Mouse (Mus musculus) brown adipose tissue, adult 24 weeks (tissue): ENCODE measurements around the gene Gm19684. TPM values are rescaled to one million over a fixed set of nuclear protein-coding genes. Genes with fewer than 3 reads are reported as not detected.
"Not testable (repeated sequence)": the region's sequence is repeated elsewhere in the genome, so short reads cannot be mapped to it uniquely, and the experiment has no call there.

Experiments
- H3K27ac ChIP-seq: fragments of 200-500 bp; replicated peaks from 2 replicates; pipeline ENCODE4 v1.5.1; 2012; ENCODE audit warnings: low read depth, mild to moderate bottlenecking, low read length
- H3K4me1 ChIP-seq: fragments of 200-500 bp; 2 replicates; pipeline ENCODE4 v1.6.1; 2012; ENCODE audit warnings: low read length, mixed read lengths; ENCODE audit not compliant: control insufficient read depth, insufficient read depth, insufficient read length
- H3K4me3 ChIP-seq: fragments of 200-500 bp; 2 replicates; pipeline ENCODE4 v1.5.1; 2012; ENCODE audit warnings: low read depth, mild to moderate bottlenecking, low read length, moderate library complexity; ENCODE audit not compliant: insufficient read depth
- polyA plus RNA-seq: library from polyadenylated mRNA; stranded (reverse); fragments of >200 nt; gene quantifications from 2 replicates; pipeline ENCODE4 v1.2.4, GENCODE M21; 2012; ENCODE audit not compliant: missing spikeins, insufficient read depth, insufficient read length

The Gm19684 gene
- not detected in 2 replicates for polyA plus RNA-seq

GRCm38 (mm10) chr17:36121352-36122020 lies at the start of gene Gm19684:
TSS of gene Gm19684 (plus strand) at chr17:36121678.
- not testable (repeated sequence) for H3K4me1 ChIP-seq
- Histone ChIP-seq H3K27ac (peak within 1 kb of the TSS; percentile 75), H3K4me3 (peak within 1 kb of the TSS; percentile 66)

GRCm38 (mm10) chr17:36081901-36082300 lies 39.6 kb upstream of the Gm19684 start:
- H3K27ac ChIP-seq, H3K4me3 ChIP-seq, H3K4me1 ChIP-seq: not testable (repeated sequence)

- not testable (repeated sequence) for H3K4me1 ChIP-seq, H3K27ac ChIP-seq
- H3K4me3 ChIP-seq: peak overlapping the region; percentile 46; the same call in 1 of the 2 replicates
These were observed 38.8 kb upstream of the Gm19684 start for GRCm38 (mm10) chr17:36082519-36083232.

- no peaks in the 10 kb centered on the region; the same call in 1 of the 2 replicates for H3K4me1 ChIP-seq
- no peak overlapping the region for H3K27ac ChIP-seq
- H3K4me3 ChIP-seq: peak overlapping the region; percentile 87
These were observed 38.1 kb upstream of the Gm19684 start for GRCm38 (mm10) chr17:36083266-36083869.

- H3K4me1 ChIP-seq: no peaks in the 10 kb centered on the region; the same call in 1 of the 2 replicates
- H3K4me3 ChIP-seq: peak overlapping the region; percentile 87
- H3K27ac ChIP-seq: no peak overlapping the region
These were observed 37.5 kb upstream of the Gm19684 start for GRCm38 (mm10) chr17:36083870-36084451.

- H3K4me3 ChIP-seq, H3K27ac ChIP-seq, H3K4me1 ChIP-seq: not testable (repeated sequence)
These were observed 35.5 kb upstream of the Gm19684 start for GRCm38 (mm10) chr17:36085976-36086375.

GRCm38 (mm10) chr17:36091933-36092332 lies 29.5 kb upstream of the Gm19684 start:
- H3K27ac ChIP-seq, H3K4me3 ChIP-seq, H3K4me1 ChIP-seq: not testable (repeated sequence)

GRCm38 (mm10) chr17:36092520-36092919 lies 29.0 kb upstream of the Gm19684 start:
- H3K27ac ChIP-seq, H3K4me3 ChIP-seq, H3K4me1 ChIP-seq: not testable (repeated sequence)

GRCm38 (mm10) chr17:36093936-36094335 lies 27.5 kb upstream of the Gm19684 start:
- Histone ChIP-seq H3K27ac (no peak overlapping the region), H3K4me1 (no peaks in the 10 kb centered on the region), H3K4me3 (no peak overlapping the region)

GRCm38 (mm10) chr17:36099603-36100002 lies 21.9 kb upstream of the Gm19684 start:
- not testable (repeated sequence) for H3K27ac ChIP-seq, H3K4me1 ChIP-seq, H3K4me3 ChIP-seq

- not testable (repeated sequence) for H3K4me1 ChIP-seq, H3K4me3 ChIP-seq, H3K27ac ChIP-seq
These were observed 19.4 kb upstream of the Gm19684 start for GRCm38 (mm10) chr17:36102091-36102490.

- H3K27ac ChIP-seq, H3K4me3 ChIP-seq, H3K4me1 ChIP-seq: not testable (repeated sequence)
These were observed 11.3 kb upstream of the Gm19684 start for GRCm38 (mm10) chr17:36110129-36110528.

GRCm38 (mm10) chr17:36110641-36111509 lies 10.6 kb upstream of the Gm19684 start:
- peak overlapping the region; percentile 56 for H3K4me3 ChIP-seq
- H3K27ac ChIP-seq, H3K4me1 ChIP-seq: not testable (repeated sequence)

GRCm38 (mm10) chr17:36111510-36111868 lies 10.0 kb upstream of the Gm19684 start:
- H3K27ac ChIP-seq, H3K4me1 ChIP-seq: not testable (repeated sequence)
- peak overlapping the region; percentile 56 for H3K4me3 ChIP-seq
